Mouse (Mus musculus) left cerebral cortex, postnatal 4 days (tissue): Measurements from ENCODE around the gene Ier2. TPM values are rescaled to one million over a fixed set of nuclear protein-coding genes. Genes with fewer than 3 reads are reported as not detected.
"Not testable (repeated sequence)": the region's sequence is repeated elsewhere in the genome, so short reads cannot be mapped to it uniquely, and the experiment has no call there.

Experiments
- DNase-seq: peaks from one replicate; pipeline ENCODE4 v3.0.0-alpha.2; 2022
- intact Hi-C: fragments of 180-260 bp; cut with DNase I; formaldehyde crosslinking; loops from one replicate; pipeline ENCODE4 v1.15.1; 2025
- total RNA-seq, 2 experiments: library from RNA; stranded (reverse); gene quantifications; 2 replicates each; pipeline ENCODE4 v1.2.3; 2021

Ier2 gene
- total RNA-seq, 2 experiments from 2014 or later: 10.2 to 10.7 TPM

DNA sequence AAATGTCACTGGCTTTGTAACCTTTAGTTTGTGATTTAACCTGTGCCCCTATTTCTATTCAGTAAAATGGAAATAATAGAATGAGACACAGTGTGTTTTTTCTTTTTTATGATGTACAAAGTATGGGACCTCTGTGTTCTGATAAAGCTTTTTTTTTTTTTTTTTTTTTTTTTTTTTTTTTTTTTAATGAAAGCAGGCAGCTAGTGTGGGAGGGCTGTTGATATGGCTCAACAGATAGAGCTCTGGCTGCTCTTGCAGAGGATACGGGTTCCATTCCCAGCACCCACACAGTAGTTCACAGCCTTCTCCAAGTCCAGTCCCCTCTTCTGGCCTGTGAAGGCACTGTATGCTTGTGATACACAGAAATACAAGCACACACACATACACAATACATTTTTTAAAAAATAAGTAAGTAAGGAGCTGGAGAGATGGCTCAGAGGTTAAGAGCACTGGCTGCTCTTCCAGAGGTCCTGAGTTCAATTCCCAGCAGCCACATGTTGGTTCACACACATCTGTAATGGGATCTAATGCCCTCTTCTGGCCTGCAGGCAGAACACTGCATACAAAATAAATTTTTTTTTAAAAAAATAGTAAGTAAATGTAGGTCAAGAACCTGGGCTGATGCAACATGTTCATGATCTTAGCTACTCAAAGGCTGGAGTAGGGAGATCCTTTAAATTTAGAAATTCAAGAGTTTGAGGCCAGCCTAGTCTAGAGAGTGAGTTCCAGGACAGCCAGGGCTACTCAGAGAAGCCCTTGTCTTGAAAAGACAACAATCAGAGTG is 20.9 kb downstream of the Ier2 start:
- intact Hi-C loops: no loop called here
- DNase-seq: no peak

DNA sequence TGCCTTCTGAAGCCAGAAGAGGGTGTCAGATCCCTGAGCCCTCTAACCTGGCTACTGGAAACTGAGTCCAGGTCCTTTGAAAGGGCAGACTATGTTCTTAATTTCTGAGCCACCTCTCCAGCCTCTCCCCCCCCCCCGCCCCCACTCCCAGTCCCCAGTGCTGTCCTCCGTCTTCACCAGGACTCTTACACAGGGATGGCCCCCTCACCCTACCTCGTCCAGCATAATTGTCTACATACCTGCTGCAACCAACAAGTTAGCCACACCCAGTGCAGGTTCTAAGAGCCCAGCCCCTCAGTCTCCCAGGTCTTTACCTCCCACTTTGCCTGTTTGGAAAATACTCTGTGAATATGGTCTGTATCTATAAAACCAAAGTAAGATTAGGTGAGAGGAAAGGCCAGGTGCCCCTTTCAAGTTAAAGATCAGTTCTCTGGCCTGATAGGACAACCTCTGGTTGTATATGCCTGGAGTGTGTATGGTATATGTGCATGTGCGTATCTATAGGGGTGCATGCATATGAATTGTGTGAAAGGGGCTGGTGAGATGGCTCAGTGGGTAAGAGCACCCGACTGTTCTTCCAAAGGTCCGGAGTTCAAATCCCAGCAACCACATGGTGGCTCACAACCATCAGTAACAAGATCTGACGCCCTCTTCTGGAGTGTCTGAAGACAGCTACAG is 21.9 kb downstream of the Ier2 start:
- intact Hi-C loops: no loop called here
- no peak for DNase-seq

DNA sequence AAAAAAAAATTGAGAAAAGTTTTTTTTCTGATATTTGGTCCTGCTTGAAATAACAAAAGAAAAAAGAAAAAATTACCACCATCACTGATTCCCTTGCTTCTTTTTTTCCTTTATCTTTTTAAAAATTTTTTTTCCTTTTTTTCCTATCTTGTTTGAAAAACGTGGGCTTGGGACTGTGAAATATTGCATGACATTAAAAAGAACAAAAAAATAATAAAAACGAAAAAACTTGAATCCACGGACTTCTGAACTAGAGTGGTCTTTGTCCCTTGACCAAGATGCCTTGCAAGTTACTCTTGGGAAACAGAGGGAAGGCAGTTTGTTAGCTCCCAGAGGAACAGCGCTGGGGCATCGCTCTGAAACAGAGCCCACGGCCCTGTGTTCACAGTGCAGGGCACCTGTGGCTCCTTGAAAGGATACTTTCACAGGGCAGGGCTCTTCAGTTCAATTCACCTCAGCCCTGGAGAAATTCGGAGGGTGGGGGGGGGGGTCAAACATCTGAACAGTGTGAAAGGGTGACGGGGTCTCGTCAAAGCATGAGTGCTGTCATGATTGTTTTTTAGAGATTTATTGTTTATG is 22.6 kb downstream of the Ier2 start:
- intact Hi-C loops: no loop called here
- no peak for DNase-seq

DNA sequence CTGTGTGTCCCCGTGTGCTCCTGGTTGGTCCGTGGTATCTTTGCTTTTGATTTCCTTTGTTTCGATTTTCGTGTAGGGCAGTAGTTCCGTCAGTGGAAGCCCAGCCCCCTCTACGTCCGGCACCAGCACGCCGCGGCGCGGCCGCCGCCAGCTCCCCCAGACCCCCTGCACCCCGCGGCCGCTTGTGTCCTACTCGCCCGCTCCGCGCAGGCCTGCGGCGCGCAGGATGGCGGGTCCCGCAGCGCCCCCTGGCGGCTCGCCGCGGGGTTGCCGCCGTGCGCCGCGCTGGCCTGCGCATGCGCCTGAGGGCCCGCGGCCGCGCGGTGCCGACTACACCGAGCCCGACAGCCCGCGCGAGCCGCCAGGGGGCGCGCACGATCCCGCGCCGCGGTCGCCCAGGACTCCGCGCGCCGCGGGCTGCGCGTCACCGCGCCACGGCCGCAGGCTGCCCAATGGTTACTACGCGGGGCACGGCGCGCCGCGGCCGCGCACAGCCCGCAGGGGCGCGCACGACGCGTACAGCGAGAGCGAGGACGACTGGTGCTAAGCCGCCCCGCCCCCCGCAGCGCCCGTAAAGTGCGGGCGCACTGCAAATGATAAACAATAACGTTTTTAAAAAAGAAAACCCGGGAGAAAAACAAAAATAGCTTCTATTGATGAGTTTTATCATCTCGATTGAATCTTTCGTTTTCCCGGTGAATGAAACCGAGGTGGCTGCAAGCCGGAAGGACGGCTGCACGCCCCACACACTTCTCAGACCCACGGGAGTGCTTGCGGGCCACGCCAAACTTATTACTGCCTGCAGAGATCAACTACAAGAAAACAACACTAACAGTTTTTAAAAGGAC is 23.3 kb downstream of the Ier2 start:
- peak; percentile 95 for DNase-seq
- intact Hi-C loops: no loop called here

DNA sequence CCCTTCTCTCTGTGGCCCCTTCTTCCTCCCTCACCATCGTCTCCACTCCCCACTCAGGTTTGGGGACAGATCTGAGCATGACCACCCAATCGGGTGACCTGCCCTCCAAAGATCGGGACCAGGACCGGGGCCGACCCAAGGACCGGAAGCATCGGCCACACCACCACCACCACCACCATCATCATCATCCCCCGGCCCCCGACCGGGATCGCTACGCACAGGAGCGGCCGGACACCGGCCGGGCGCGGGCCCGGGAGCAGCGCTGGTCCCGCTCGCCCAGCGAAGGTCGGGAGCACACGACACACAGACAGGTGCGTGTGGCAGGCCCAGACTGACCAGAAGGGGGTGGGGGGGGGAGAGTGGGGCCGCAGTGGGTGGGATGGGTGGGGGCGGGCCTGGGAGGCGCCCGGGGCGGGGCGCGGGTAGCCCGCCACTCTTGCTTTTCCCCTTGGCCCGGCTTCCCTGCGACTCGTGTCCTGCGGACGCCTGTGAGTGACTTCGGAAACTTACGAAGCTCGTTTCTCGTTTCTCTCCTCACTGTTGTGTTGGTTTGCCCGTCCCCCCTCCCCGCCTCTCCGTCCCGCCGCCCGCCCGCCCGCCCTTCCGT is 24.0 kb downstream of the Ier2 start:
- intact Hi-C loops: no loop called here
- DNase-seq: no peak

DNA sequence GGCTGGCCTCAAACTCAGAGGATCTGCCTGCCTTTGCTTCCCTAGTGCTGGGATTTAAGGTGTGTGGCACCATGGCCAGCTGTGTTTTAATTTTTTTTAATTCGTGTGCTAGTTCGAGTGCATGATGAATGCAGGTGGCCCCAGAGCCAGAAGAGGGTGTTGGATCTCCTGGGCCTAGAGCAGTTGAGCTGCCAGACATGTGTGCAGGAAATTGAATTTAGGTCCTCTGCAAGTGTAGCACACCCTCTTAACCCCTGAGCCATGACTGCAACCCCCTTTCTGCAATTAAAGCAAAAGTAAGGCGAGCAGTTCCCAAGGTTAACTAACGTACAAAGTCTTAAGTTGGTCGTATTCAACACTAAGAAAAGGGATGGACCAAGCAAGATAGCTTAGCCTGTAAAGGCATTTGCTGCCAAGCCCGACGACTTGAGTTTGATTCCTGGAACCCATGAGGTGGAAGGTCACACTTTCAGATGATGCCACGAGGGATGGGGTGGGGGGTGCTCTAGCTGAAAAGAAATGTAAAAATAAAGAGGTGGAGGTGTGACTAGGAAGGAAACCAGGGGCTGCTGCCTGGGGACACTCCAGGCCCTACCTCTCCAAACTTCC is 24.6 kb downstream of the Ier2 start:
- no peak for DNase-seq
- intact Hi-C loops: no loop called here

DNA sequence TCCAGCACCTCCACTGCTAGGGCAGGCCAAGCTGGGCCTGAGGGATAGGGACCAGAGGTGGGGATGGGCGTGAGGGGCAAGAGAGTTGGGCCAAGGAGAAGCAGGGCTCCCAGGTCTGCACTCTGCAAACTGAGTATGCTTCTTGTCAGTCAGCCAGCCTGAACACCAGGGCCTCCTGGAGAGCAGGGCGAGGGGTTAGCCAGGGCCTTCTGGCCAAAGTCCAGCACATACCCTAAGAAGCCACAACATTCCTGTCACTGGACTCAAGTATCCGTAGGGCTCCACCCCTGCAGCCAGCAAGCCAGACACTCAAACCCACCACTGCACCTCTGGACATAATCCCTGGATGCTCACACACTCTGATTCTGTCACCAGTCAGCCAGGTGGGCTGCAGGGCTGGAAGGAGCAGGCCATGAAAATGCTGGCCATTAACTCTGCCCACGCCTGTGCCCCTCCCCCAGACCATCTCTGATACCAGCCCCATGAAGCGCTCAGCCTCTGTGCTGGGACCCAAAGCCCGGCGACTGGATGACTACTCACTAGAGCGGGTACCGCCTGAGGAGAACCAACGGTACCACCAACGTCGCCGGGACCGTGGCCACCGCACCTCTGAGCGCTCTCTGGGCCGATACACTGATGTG is 26.5 kb downstream of the Ier2 start:
- peak; percentile 33 for DNase-seq
- intact Hi-C loops: no loop called here

DNA sequence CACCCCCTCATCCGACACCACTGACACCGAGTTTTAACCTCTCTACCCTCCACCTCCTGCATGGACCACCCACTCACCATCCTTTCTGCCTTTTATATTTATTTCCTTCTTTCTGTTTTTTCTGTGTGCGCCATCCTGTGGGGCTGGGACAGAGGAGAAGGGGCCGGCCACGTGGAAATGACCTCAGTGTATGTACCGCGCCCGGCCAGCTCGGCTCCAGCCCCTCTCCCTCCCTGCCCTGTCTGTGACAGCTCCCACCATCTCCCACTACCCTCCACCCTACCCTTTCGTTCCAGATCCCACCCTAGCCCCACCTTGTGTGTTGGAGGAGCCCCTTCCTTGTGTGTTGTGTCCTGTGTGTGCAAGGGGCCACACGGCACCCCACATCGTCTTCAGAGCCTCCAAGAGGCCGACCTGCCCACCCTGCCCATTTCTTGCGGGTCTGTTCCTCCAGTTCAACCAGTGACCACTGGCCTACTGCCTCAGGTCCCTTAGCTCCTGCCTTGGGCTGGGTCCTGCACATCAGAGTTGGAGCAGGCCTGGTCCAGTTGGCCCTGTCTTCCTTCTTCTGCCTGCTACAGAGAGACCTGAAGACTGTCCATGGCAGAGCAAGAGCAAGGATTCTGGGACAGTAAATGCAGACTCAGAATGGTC is 27.1 kb downstream of the Ier2 start:
- peak; percentile 58 for DNase-seq
- intact Hi-C loops: no loop called here

DNA sequence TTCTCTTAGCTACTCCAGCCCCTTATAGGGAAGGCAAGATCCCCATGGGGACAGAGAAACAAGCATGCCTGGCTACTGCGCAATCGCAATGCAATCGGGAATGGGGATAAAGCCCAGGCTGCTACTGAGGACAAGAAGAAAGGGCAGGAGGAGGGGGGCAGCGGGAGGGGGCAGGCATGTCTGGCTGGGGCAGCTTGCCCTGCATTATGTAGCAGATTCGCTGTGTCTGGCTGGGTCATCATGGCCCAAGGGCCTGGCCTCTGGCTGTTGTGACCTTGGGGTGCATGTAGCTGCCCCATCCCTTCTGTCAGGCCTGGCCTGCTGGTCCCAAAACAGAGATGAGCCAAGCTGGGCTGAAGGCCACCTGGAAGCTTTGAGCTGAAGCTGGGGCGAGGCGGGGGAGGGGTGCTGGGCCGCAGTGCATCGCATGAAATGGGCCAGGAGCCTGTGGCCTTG is 27.8 kb downstream of the Ier2 start:
- intact Hi-C loops: no loop called here
- peak; percentile 94 for DNase-seq

DNA sequence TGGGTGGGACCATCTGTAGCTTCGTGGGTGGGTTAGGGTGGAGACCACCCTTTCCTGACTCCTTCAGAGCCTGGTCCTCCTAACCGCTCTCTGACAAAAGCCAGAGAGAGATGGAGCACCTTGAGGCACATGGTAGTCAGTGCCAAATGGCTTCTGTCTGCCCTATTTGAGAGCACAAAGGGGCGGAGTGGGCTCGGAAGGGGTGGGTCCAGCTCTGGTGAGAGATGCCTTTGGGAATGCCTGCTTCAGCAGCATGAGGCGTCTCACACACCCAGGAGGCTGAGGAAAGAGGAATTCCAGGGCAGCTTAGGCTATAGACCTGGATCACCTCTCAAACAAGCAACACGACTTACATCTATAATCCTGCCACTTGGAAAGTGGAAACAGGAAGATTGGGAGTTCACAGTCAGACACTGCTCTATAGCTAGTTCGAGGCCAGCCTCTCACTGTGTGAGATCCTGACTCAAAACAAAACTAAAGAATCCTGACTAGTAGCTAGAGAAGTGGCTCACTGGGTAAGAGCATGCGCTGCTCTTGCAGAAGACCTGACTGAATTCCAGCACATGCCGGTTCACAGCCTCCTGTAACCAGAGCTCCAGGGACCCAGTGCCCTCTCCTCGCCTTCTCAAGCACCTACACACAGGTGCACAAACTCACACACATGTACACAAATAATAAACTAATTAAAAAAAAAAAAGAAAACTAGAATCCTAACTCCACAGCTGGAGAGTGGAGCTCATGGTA is 28.6 kb downstream of the Ier2 start:
- intact Hi-C loops: no loop called here
- no peak for DNase-seq

DNA sequence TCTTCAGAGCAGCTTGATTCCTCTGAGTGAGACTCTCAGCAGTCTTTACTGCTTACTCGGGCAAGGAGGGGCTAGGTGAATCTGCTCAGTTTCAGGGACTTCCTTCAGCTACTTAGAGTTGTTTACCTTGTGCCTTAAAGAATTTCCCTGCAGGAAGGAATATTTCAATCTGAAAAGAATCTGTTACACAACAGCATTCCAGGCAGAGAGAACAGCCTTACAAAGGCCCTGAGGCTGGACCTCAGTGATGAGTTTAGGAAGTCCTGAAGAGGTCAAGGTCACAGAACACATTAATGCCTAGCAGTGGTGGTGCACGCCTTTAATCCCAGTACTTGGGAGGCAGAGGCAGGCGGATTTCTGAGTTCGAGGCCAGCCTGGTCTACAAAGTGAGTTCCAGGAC is 30.8 kb downstream of the Ier2 start:
- intact Hi-C loops: no loop called here
- DNase-seq: no peak

DNA sequence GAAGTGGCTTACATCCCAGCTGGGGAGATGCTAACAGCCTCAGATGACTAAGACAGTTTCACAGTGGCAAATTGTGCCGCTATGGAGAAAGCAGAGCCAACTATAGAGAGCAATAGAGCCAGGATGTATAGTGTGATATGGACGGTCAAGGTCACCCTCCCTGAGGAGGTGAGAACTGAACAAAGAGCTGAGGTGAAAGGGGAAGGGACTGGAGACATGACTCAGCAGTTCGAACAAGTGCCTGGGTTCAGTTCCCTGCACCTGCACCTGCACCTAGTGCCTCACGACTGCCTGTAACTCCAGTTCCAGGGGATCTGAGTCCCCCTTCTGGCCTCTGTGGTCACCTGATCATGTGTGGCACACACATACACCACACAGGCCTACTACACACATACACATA is 32.5 kb downstream of the Ier2 start:
- no peak for DNase-seq
- intact Hi-C loops: no loop called here

DNA sequence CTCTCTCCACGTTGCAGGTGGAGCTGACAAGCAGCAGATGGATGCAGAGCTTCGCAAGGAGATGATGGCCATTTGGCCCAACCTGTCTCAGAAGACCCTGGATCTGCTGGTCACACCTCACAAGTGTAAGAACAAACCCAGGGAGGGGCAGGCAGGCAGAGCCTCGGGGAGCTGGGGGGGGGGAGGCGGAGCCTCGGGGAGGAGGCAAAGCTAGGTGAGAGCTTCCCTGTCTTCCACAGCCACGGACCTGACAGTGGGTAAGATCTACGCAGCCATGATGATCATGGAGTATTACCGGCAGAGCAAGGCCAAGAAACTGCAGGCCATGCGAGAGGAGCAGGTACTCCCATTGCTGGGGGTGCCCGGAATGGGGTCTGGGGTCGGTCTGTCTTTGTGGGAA is 33.1 kb downstream of the Ier2 start:
- intact Hi-C loops: no loop called here

DNA sequence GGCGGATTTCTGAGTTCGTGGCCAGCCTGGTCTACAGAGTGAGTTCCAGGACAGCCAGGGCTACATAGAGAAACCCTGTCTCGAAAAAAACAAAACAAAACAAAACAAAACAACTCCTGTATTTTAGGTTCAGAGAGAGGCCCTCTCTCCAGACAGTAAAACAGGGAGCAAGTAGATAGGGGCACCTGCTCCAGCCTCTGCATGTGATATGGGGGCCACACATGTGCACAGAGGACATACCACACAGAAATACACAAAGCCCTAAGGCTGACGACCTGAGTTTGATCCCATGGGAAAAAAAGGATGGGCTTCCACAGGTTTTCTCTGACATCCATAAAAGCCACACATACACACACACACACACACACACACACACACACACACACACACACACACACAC is 39.2 kb downstream of the Ier2 start:
- intact Hi-C loops, DNase-seq: not testable (repeated sequence)

More for the DNA sequence above, 33.1 kb downstream of the Ier2 start:
- no peak for DNase-seq

DNA sequence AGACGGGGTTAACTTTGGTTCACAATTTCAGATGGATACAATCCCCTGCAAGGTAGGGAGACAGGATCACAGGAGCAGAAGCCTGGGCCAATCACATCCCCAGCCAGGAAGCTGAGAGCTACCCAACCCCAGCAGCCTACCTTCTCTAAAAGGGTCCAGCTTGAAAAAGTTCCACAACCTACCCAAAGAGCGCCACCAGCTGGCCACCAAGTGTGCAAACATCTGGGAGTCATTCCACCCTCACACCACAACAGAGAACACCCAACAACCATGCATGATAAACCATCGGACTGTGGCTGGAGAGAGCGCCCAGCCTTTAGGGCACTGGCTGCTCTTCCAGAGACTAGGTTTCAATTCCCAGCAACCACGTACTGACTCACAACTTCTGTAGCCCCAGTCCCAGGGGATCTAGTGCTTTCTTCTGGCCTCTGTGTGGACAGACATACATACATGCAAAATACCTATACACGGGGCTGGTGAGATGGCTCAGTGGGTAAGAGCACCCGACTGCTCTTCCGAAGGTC is 41.5 kb downstream of the Ier2 start:
- DNase-seq: no peak
- intact Hi-C loops: no loop called here

DNA sequence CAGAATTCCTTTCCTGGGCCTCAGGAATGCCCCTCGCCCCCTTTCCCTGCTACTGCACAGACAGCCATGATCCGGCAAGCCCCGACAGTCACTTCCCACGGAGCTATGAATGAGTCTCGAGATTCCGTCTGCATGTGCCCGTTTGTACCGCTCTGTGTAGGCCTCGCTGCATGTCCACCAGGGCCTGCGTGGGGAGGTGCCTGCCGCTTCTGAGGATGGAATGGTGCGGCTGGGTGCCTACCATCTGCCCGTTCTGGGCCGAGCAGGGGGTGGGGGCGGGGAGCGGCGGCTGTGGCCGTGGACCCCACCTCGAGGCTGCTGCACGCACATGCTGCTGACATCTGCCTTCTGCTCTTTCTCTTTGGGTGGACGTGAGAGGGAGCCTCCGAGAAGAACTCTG is 45.6 kb downstream of the Ier2 start:
- intact Hi-C loops: no loop called here

DNA sequence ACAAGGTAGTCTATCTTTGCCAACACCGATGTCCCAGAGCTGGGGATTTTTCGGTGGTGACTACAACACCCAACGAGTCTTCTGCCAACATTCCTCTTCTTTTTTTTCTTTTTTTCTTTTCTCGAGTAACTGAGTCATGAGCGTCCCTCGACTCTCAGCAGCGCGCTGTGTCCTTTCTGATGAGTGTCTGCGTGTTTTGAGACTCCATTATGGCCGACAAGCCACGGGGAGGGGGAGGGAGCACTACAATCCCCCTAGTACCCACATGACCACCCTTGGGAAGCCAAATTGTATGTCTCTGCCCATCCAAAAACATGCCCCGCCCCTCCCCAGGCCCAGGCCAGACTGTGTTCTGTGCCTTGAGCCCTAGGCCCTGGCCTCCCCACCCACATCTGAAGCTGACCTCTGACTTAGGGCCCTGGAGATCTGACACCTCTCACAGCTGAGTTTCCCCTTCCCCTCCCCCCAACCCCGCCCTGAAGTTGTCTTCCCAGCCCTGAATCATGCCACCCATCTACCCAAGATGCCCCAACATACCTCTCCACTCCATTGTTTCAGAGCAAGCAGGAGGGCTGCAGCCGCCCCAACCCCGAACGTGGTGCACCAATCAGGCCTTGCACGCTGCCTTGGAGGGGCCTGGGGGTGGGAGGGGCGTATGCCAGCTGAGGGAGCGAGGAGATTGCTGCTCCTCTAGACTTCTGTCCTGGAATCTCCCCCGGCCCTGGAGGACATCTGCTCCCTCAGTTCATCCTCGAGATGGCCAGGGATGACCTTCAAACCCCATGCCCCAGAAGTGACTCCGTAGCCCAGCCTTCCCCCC is 46.8 kb downstream of the Ier2 start:
- intact Hi-C loops: no loop called here
- no peak for DNase-seq

More for the DNA sequence above, 45.6 kb downstream of the Ier2 start:
- DNase-seq: peak; percentile 39
